Mouse (Mus musculus) B cell, adult 2 months (primary cell): ENCODE data around the gene Tmem33.

Source experiments
- DNase-seq, 2 experiments: peaks; one replicate each; pipeline ENCODE4 v3.0.0; 2022

Gene Tmem33

DNA sequence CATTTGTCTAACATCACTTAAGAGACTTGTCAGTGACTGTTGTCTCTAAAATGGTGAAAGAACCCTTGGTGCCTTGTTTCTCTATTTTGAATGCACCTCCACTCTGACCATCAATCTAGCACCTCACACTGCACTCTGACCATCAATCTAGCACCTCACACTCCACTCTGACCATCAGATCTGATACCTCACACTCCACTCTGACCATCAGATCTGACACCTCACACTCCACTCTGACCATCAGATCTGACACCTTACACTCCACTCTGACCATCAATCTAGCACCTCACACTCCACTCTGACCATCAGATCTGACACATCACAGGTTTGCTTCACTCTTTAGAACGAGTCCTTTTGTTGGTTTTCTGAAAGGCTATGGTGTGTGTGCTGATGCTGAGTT is 63.7 kb downstream of the Tmem33 start:
- DNase-seq: no peak

GRCm38 (mm10) chr5:67340811-67341210 is 80.4 kb downstream of the Tmem33 start:
- no peak for DNase-seq
